Mouse (Mus musculus): ENCODE measurements around the gene Cer1. TPM values are rescaled to one million over a fixed set of nuclear protein-coding genes. Genes with fewer than 3 reads are reported as not detected.

The Cer1 gene
- total RNA-seq (2021), result not detected
- long read RNA-seq, experiment 1, result 0 reads
- long read RNA-seq, experiment 2, result 0 reads

DNA sequence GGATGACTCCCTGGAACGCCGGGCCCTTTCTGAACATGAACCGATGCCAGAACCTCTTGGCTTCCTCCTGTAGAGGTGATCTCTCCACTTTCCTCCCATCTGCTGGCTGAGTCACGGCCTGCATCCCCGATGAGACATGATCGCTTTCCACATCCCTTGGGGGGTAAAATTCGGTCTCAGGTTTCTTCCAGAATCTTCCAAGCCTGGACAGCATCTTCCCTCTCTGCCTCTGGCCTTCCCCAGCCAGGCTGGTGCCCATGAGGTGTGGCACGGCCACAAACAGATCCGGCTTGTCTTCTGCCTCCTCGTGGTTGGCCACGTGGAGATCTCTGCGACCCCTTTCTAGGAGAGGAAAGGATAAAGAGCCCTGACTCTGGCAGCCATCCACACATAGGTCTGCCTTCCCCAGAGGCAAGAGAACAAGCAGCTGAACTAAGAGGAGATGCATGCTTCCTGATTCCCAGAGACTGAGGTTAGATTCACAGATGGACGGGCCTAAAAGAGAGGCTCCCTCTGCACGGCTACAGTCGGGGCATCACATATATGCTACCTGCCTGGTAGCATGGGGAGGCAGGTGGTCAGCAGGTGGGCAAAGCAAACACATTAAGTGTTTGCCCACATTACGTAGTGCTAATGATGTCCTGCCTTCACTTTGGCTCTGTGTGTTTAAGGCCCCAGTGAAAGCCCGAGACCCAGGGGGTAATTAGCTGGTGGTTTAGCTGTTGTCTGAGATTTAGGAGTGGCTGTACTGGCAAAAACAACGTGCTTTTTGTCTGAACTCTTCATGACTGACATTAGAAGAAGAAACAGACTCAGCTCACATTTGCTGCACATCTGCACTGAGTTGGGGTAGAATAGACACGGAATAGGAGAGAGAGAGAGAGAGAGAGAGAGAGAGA is at the start of gene Cer1:
Gene Cer1 (minus strand): TSS at position 513 of the 899 bp plus-strand sequence.
- DNase-seq, result peak; percentile 7

DNA sequence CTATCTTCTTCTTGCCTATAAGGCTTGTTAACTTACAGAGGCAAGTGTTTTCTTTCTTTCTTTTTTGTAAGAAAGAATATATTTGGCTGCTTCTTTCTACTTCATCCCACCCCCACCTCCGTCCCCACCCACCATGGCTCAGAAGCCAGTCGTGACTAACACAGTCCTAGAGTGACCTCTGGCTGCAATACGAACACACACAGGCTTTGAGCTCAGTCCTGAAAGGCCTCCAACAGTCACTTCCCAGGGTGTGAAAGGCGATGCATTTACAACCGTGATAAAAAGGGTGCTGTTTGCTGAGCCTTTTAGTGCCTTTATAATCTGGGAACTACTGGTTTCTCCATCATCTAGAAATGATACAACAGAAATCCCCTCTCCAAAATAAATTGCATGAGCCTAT is 49.4 kb upstream of the Cer1 start:
- peak; percentile 39 for DNase-seq

- peak; percentile 79 for DNase-seq
These were observed 48.8 kb upstream of the Cer1 start for GRCm38 (mm10) chr4:82933698-82934210.

- DNase-seq, result no peak
These were observed 45.1 kb upstream of the Cer1 start for GRCm38 (mm10) chr4:82930079-82930478.

DNA sequence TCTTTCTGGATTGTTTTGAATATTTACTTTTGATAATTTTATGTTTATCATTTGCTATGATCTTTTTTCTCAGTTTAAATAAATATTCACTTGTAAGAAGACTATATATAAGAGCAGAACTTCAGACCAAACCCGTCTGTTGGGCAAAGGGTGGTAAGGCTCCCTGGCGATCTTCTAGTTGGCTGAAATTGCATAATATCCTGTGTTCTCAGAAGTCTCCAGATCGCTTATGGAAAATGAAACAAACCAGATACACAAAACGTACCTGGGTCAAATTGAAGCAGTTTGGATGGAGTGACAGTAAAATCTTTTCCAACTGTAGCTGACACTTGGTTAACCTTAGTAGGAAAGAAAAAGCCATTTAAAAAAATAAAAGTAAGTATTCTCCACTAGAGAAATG is 37.0 kb upstream of the Cer1 start:
- no peak for DNase-seq

DNA sequence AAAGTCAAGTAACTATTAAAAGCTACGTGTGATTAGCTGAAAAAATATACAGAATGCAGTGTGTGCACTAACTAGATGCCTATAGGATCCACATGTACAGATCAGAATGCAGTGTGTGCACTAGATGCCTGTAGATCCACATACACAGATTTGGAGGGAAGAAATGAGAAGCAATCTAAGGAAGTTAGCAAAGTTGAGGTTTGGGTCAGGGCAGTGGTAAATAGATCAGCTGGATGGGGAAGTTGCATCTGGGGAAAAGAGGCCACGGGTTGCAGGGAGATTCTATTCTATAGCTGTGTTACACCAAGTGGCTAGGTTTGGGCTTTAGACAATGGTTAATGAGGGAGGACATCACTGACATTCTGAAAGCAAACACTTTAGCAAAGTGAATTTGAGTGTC is 33.7 kb upstream of the Cer1 start:
- no peak for DNase-seq

GRCm38 (mm10) chr4:82916678-82917050 is 31.7 kb upstream of the Cer1 start:
- DNase-seq, result no peak

- DNase-seq, result peak; percentile 10
These were observed 31.2 kb upstream of the Cer1 start for GRCm38 (mm10) chr4:82916003-82916677.

DNA sequence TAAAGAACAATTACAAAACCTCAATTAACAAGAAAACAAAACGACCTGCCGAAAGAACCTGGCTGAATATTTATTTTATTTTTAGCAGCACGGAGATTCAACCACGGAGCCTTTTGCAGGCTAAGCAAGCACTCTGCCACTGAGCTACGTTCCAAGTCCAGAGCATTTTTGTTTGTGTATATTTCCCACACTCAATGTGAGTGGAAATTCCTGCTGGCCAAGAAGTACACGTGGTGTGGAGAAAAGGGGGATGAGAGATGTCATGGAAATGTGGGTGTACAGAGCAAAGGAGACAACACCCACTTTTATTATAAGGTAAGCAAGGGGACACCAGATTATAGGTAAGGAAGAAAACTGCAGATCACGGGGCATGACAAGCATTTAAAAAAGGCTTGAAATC is 30.6 kb upstream of the Cer1 start:
- no peak for DNase-seq

DNA sequence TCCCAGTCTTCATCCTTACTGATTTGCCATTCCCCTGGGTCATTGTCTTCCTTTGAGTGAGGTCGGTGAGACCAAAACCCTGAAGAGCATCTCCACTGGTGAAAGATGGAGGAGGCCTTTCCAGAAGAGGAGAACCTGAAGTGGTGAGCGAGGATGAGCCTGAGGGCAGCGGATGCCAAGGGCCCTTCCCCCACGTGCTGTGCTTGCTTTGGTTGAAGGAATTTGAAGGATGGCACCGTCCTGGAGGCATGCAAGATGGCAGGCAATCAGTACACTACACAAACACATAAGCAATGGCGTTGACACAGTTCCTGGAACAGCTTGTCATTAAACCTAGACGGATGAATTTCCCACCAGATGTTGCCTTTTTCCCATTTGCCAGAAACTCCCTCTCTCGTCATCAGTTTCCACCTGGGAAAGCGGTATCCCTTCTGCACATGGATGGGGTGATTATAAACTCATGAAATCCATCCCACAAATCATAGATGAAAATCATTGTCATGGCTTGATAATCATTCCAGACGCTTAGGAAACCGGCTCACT is 29.7 kb upstream of the Cer1 start:
- DNase-seq, result no peak

DNA sequence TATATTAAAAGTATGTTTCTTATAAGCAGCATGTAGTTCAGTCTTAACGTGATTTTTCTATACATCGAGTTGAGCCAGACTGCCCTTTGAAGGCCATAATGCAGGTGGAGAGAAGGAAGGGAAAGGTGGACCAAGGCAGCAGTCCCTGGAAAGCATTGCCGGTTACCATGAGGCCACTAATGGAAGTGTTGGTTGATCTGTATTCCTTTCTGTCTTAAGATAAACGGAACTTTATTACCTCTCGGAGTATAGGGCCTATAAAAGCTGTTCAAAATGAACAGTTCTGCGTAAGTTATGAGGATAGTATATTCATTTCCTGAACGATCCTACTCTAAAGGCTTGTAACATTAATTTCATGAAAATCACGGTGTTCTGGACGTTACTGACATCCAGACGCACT is 10.3 kb upstream of the Cer1 start:
- DNase-seq, result no peak

DNA sequence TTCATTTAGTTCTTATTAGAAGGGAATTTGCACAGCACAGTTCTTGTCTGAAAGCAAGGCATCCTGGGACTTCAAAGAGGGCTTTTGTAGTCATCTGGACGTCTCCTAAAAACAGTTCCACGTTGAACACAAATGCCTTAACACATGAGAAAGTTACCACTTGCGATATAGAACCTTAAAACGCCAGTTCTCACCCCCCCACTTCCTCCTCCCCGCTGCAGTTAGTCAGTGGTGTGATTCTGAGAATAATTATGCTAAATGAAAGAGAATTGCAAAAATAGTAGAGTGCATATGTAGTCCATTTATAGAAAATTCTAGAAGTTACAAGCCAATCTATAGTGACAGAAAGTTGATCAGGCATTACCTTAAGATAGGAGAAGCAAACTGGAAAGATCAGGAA is 7.3 kb upstream of the Cer1 start:
- DNase-seq, result no peak

DNA sequence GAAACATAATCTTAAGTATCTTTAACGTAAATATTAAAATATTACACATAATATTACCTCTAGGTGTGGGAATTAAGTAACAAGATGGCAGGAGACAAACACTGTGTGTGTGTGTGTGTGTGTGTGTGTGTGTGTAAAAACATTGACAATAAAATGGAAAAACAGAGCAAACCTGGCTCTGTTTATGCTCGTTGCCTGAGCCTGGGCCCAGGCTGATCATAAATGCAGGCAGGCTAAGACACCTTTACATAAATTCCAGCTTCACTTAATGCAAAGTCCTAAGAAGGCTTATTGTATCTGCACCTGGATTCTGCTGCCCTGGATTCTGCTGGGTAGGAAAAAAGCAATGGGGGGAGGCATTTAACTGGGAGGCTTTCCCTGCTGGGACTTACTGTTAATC is 6.6 kb upstream of the Cer1 start:
- DNase-seq, result no peak

- DNase-seq, result no peak
These were observed 6.1 kb upstream of the Cer1 start for GRCm38 (mm10) chr4:82891049-82891448.

DNA sequence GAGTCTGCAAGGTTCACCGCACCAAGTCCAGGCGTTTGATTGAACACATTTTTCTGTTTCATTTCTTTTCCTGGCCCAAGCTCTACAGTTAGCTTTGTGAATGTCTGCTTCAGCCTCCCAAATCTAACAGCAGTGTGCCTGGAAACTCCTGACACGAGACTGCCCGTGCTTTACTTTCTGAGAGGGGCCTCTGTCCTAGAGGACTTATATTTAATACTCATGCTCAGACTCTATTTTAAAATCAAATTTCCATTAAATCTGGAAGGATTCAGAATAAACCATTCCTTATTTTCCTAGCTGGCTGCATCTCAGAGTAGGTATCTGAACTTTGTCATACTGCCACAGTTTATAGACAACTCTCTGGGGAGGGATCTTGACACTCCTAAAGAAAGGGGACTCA is 5.6 kb upstream of the Cer1 start:
- no peak for DNase-seq

DNA sequence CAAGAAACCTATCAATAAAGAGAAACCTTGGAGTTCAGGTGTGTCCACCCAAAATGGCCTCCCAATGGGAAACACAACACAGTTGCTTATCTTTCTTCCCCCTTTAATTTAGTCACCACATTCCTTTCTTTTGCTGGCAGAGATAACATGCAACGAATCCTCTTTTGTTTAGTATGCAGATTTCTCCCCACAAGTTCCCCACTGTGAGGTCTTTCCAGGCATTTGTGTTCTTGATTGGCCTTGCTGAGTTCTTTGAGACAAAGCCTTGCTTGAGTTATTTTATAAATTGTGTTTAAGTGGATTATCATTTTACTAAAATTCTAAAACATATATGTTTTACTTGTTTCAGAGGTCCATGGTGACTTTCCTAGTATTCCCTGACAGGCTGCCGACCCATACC is 1.2 kb upstream of the Cer1 start:
- no peak for DNase-seq

DNA sequence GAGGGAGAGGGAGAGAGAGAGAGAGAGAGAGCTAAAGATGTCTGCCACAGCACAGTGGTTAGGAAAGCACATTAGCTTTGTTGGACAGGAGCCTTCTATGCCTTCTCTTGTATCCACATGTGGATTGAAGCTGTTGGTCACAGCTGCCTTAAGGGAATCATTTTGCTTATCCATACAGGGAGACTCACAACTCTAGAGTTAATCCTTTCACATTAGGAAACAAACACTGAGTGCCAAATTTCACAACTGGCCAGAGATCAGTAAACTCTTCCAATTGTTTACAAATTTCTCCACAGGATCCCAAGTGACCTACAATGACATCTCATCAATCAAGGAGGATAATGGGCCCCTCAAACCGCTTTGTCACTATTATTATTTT is 576 bp upstream of the Cer1 start:
- no peak for DNase-seq

DNA sequence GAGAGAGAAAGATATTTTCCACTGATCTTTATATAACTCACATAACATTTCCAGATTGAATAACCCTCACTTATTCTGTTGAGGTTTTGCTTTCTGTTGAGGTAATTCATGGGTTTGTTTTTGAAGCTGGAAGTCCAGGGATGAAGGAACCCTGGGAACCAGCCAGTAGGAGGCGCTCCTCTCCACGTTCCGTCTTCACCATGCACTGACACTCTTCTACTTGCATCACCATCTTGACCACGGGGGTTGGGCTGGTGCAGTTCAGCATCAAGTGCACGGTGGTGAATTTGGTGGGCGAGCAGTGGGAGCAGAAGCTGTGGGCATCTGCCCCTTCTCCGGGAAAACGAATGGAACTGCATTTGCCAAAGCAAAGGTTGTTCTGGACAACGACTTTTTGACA is 2.4 kb downstream of the Cer1 start:
- DNase-seq, result peak; percentile 9

DNA sequence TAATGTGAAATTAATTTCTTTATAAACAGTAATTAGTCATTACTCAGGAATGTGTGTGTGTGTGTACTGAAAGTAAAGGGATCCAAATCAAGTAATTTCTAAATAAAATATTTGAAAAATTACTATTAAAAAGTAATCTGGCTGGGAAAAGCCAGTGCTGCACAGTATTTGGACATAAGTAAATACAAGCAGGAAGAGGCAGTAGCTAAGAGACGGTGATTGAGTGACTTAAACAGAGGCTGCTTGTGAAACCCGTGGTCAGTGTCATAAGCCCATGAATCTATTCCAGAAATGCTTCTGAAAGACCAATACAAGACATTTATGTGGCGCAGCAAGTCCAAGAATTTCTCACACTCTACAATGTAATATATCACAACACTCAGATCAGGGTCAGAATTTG is 3.6 kb downstream of the Cer1 start:
- no peak for DNase-seq

GRCm38 (mm10) chr4:82880243-82880642 is 4.7 kb downstream of the Cer1 start:
- DNase-seq, result no peak

DNA sequence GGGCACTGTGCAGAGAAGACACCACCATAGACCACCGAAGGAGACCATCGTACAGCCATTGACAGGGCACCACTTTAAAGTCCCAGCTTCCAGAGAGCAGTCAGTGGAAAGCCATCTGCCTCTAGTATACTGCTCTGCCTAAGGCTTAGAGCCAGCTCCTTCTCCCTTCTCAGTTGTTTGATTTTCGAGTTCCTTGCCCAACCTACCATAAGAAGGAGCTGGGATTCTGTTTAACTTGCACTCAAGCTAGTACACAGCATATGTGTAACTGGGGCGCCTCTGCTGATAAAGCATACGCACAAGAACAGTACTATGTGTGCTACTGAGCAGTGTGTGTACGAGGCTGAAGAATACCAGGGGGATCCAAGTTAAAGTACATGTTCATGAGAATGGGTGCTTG is 5.8 kb downstream of the Cer1 start:
- DNase-seq, result no peak

- no peak for DNase-seq
These were observed 8.3 kb downstream of the Cer1 start for GRCm38 (mm10) chr4:82876656-82877055.

- DNase-seq, result no peak
These were observed 9.4 kb downstream of the Cer1 start for GRCm38 (mm10) chr4:82875532-82875931.

Measured in gastrocnemius, postnatal 10 days (tissue).